Mouse (Mus musculus): ENCODE results near the gene Taf1a.

DNA sequence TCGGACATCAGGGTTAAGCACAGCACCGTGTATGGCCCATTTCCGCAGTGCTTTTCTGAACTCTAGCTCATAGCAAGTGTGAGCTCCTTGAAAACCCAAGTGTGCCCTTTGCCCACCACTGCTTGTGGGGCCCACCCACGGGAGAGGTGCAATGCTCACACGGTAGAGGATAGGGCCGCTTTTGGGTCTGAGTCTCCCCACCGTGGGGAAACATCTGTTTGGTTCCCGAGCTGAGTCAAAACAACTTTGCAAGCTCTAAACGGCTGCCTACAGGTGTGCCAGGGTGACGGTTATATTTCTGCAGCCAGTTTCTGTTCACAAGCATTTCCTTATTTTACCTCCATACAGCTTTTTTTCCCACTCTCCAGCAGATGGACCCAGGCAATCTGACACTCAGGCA, 31.5 kb downstream of the Taf1a start:
- TF ChIP-seq GATA1 (IDR thresholded peaks at IDR 0.05; ENCODE audit: borderline replicate concordance, low read length) (no peak), FLI1 (IDR thresholded peaks at IDR 0.05; ENCODE audit: low read length) (no peak)

Measured in megakaryocyte, embryonic 14.5 days (primary cell).